Mouse (Mus musculus) lung, postnatal 0 days (tissue): ENCODE results near the gene Tec. TPM values are rescaled to one million over a fixed set of nuclear protein-coding genes. Genes with fewer than 3 reads are reported as not detected.

Experiments used
- ATAC-seq: fragments of 200-750 bp; cut with Nextera tagmentation; 2 replicates; pipeline ENCODE4 v1.8.0; 2017; ENCODE audit warnings: moderate library complexity
- DNase-seq: peaks from one replicate; pipeline ENCODE4 v3.0.0-alpha.2; 2016; ENCODE audit warnings: low spot score
- H3K27ac ChIP-seq: fragments of 300-500 bp; sonication (generic); 2 replicates; pipeline ENCODE4 v1.5.1; 2014; ENCODE audit warnings: antibody characterized with exemption, mild to moderate bottlenecking, low read length, mixed read lengths
- H3K27me3 ChIP-seq: fragments of 300-500 bp; sonication (generic); replicated peaks from 2 replicates; pipeline ENCODE4 v1.6.1; 2014; ENCODE audit warnings: low read length, mixed read lengths; ENCODE audit not compliant: insufficient read depth
- H3K36me3 ChIP-seq: fragments of 300-500 bp; sonication (generic); 2 replicates; pipeline ENCODE4 v1.6.1; 2014; ENCODE audit warnings: low read length, mixed read lengths; ENCODE audit not compliant: insufficient read depth
- H3K4me1 ChIP-seq: fragments of 300-500 bp; sonication (generic); 2 replicates; pipeline ENCODE4 v1.6.1; 2014; ENCODE audit warnings: antibody characterized with exemption, low read depth, low read length, mixed read lengths; ENCODE audit not compliant: insufficient read depth
- H3K4me2 ChIP-seq: fragments of 300-500 bp; sonication (generic); replicated peaks from 2 replicates; pipeline ENCODE4 v1.6.1; 2014; ENCODE audit warnings: low read depth, mild to moderate bottlenecking, low read length, moderate library complexity, mixed read lengths
- H3K4me3 ChIP-seq: fragments of 300-500 bp; sonication (generic); 2 replicates; pipeline ENCODE4 v1.5.1; 2014; ENCODE audit warnings: low read depth, low read length
- H3K9ac ChIP-seq: fragments of 300-500 bp; sonication (generic); replicated peaks from 2 replicates; pipeline ENCODE4 v1.6.1; 2014; ENCODE audit warnings: low read depth, mild to moderate bottlenecking
- H3K9me3 ChIP-seq: fragments of 300-500 bp; sonication (generic); 2 replicates; pipeline ENCODE4 v1.6.1; 2016; ENCODE audit warnings: low read length, mixed read lengths
- CTCF ChIP-seq: IDR thresholded peaks from 2 replicates; pipeline ENCODE4 v1.5.1; 2016; ENCODE audit warnings: antibody characterized with exemption, mild to moderate bottlenecking
- EP300 ChIP-seq: IDR thresholded peaks from 2 replicates; pipeline ENCODE4 v1.6.1; 2016; ENCODE audit warnings: antibody characterized with exemption, mild to moderate bottlenecking, control low read depth
- WGBS: fragments of 180-500 bp; shearing (Covaris S2); extraction: QIAGEN DNeasy Blood & Tissue Kit; methylation state at CpG from one replicate; pipeline ENCODE4 v1.1.7; 2014; 5-methylcytosine and 5-hydroxymethylcytosine counted together
- polyA plus RNA-seq: library from polyadenylated mRNA; unstranded; fragments of >200 nt; fragmentation: Nextera tagmentation; extraction: Ambion mirVana; gene quantifications from 2 replicates; pipeline ENCODE4 v1.2.1, GENCODE M21; 2015

Gene Tec
- polyA plus RNA-seq, 1 experiment from 2014 or later: 4.2 TPM

DNA sequence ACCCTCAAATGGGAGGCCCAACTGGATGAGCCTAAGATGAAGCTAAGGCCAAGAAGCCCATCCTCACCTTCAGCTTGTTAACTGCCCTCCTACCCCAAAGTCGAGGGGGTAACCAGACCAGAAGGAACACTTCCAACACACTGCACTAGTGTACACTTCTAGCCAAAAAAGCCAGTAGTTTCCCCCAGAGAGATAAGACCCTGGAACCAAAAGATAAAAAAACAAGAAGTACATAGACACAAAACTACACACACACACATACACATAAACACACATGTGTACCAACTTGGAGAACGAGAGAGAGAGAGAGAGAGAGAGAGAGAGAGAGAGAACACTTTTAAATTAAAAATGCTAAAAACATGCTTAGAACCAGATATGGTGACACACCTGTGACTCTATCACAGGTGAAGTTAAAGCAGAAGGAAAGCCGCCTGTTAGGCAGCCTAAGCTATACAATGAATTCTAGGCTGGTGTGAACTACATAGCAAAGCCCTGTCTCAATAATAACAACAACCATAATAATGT lies 3.6 kb downstream of the Tec start:
- Histone ChIP-seq H3K4me2 (no peak overlapping the region), H3K9me3 (no peaks in the 10 kb centered on the region), H3K4me3 (no peak overlapping the region), H3K27ac (no peak overlapping the region), H3K36me3 (no peaks in the 10 kb centered on the region), H3K9ac (no peak overlapping the region), H3K27me3 (no peaks in the 10 kb centered on the region), H3K4me1 (no peaks in the 10 kb centered on the region)
- no peak for TF ChIP-seq EP300
- no peak for TF ChIP-seq CTCF
- ATAC-seq (no peak), DNase-seq (no peak)
- WGBS: 57% methylated on average over 3 of the region's 3 CpGs

DNA sequence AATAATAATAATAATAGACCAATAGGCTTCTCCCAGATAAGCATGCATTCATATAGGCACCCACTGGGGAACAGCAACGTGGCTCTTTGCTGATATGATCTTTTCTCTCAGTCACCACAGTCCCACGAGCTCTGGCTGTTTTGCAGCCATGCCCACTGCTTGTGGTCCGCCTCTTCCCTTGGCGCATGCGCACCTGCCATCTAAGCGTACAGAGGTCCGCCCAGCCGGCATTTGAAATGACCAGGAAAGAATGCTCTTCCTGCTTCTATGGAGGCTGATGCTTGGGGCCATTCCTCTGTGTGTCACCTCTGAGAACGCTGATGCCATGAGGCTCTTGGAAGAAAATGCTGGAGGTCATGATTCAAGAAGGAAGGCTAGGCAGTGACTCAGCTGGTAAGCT lies 5.1 kb downstream of the Tec start:
- no peaks in the 10 kb centered on the region for H3K36me3 ChIP-seq
- TF ChIP-seq CTCF (no peak), EP300 (no peak)
- DNase-seq (no peak), ATAC-seq (no peak)
- no peak overlapping the region for H3K4me3 ChIP-seq
- no peaks in the 10 kb centered on the region for H3K4me1 ChIP-seq
- no peaks in the 10 kb centered on the region for H3K27me3 ChIP-seq
- no peak overlapping the region for H3K27ac ChIP-seq
- WGBS: 89% methylated on average over 9 of the region's 9 CpGs
- H3K4me2 ChIP-seq: no peak overlapping the region
- no peak overlapping the region for H3K9ac ChIP-seq
- H3K9me3 ChIP-seq: no peaks in the 10 kb centered on the region

DNA sequence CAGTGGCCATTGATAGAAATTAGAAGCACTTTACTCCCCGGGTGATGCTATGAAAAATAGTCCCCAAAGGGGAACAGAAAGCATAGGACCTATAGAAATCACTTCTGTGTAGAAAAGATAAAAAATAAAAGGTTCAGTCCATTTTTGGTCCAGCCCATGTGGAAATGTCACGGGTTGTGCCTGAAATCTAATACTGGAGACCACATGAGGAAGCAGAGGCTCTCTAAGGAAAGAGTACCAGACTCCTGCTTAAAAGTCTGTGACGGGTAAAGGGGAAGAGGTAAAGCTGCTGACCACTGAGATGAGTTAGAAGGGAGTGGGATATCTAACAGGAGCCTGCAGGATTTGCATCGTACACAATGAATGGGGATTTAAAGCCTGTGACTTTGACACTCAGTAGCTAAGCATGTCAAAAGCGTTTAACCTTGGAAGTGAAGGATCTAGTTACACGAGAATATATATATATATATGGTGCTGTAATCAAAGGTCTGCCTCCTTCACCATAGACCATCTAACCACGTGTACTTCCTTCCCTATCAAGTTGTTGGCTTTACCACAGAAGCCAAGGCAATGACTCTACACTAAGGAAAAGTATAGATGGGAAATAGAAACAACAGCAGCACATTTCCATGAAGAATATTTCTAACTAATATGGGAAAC lies 6.4 kb downstream of the Tec start:
- ATAC-seq (no peak), DNase-seq (no peak)
- WGBS: 65% methylated on average over 7 of the region's 7 CpGs

DNA sequence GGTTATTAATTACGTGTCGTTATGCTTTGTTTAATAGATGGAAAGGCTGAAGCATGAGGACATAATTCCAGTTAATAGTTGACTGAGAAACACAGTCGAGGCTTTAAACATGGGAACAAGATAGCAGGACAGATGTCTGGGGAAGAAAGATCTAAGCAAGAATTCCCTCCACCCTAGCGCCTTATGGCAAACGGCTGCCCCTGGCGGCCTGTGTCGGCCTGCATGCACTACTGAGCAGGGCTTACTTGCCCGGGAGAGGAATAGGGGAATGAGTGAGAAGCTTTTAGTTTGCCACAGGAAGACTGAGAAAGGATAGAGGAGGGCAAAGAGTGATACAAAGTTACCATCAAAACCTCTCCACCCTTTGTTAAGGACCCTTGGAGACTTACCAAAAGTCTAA lies 7.4 kb downstream of the Tec start:
- Histone ChIP-seq H3K4me2 (no peak overlapping the region), H3K9me3 (no peaks in the 10 kb centered on the region), H3K4me3 (no peak overlapping the region), H3K27ac (no peak overlapping the region), H3K27me3 (no peaks in the 10 kb centered on the region), H3K36me3 (no peaks in the 10 kb centered on the region), H3K4me1 (no peaks in the 10 kb centered on the region), H3K9ac (no peak overlapping the region)
- WGBS: 62% methylated on average over 8 of the region's 8 CpGs
- TF ChIP-seq CTCF (no peak), EP300 (no peak)
- DNase-seq: no peak
- ATAC-seq: no peak

More for the DNA sequence above, 6.4 kb downstream of the Tec start:
- H3K4me1 ChIP-seq: no peaks in the 10 kb centered on the region
- no peaks in the 10 kb centered on the region for H3K9me3 ChIP-seq
- H3K27me3 ChIP-seq: no peaks in the 10 kb centered on the region
- no peaks in the 10 kb centered on the region for H3K36me3 ChIP-seq
- H3K27ac ChIP-seq: no peak overlapping the region
- TF ChIP-seq CTCF (no peak), EP300 (no peak)
- no peak overlapping the region for H3K9ac ChIP-seq
- H3K4me2 ChIP-seq: no peak overlapping the region
- no peak overlapping the region for H3K4me3 ChIP-seq

DNA sequence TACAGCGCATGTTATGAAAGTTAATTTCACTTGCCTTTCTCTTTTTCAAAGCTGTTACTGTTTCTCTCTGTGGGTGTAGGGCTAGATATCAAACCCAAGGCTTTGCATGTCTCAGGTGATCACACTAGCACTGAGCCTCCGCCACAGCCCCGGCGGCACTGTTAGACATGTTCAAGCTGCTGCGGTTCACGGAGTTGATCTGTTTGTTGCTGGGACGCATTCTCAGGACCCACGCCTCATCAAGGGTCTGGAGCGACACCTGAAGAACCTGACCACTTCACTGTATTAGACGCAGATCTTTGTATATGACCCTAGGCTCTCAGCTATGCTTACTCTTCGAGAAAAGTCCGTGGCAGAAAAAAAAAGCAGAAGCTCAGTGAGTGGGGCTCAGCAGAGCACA lies 10.0 kb downstream of the Tec start:
- TF ChIP-seq EP300 (no peak), CTCF (no peak)
- DNase-seq: no peak
- Histone ChIP-seq H3K4me2 (no peak overlapping the region), H3K27me3 (no peaks in the 10 kb centered on the region), H3K4me3 (no peak overlapping the region), H3K9me3 (no peaks in the 10 kb centered on the region), H3K27ac (no peak overlapping the region), H3K9ac (no peak overlapping the region), H3K4me1 (peaks cover 3% of the 10 kb centered on the region; the same call in 1 of the 2 replicates), H3K36me3 (no peaks in the 10 kb centered on the region)
- no peak for ATAC-seq
- WGBS: 86% methylated on average over 12 of the region's 12 CpGs

DNA sequence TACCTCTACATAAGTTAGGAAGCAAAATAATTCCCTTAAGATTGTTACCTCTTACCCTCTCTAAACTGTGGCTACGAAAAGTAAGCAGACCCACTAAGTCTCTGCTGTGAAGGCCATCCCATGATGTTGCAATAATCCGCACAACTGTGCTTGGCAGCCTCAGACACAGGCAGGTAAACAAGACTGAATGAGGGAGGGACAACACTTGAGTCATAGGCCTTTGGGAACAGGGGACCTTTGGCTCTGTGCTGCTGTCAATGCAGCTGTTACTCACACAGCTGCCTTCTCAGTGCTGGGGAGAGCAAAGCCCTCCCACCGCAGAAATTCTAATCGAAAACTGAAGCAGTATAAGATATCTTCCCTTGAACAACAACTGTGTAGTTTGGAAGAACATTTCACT lies 10.5 kb downstream of the Tec start:
- no peaks in the 10 kb centered on the region for H3K27me3 ChIP-seq
- no peak for TF ChIP-seq EP300
- H3K4me3 ChIP-seq: no peak overlapping the region
- ATAC-seq: peak; percentile 61
- no peak overlapping the region for H3K9ac ChIP-seq
- H3K4me2 ChIP-seq: no peak overlapping the region
- H3K4me1 ChIP-seq: peaks cover 3% of the 10 kb centered on the region; the same call in 1 of the 2 replicates
- no peaks in the 10 kb centered on the region for H3K36me3 ChIP-seq
- no peak overlapping the region for H3K27ac ChIP-seq
- no peaks in the 10 kb centered on the region for H3K9me3 ChIP-seq
- WGBS: 52% methylated on average over 4 of the region's 4 CpGs
- peak; percentile 56 for DNase-seq
